Mouse (Mus musculus) ovary, postnatal 14 days (tissue): Measurements from ENCODE around the gene Nynrin.

Experiments
- DNase-seq: peaks from one replicate; pipeline ENCODE4 v3.0.0; 2022; ENCODE audit warnings: low spot score

The Nynrin gene

GRCm38 (mm10) chr14:55878316-55878940, 24.6 kb downstream of the Nynrin start:
- DNase-seq, result no peak

GRCm38 (mm10) chr14:55879623-55880022, 25.8 kb downstream of the Nynrin start:
- peak; percentile 63 for DNase-seq

GRCm38 (mm10) chr14:55880982-55881381, 27.2 kb downstream of the Nynrin start:
- DNase-seq, result no peak

GRCm38 (mm10) chr14:55882171-55882641, 28.4 kb downstream of the Nynrin start:
- no peak for DNase-seq

GRCm38 (mm10) chr14:55883149-55883661, 29.4 kb downstream of the Nynrin start:
- DNase-seq, result no peak

- DNase-seq, result no peak
Measured at GRCm38 (mm10) chr14:55883663-55884062, 29.9 kb downstream of the Nynrin start.

GRCm38 (mm10) chr14:55884166-55884565, 30.4 kb downstream of the Nynrin start, which contains the start of gene Cbln3:
Cbln3 (minus strand) TSS chr14:55884392.
- peak; percentile 62 for DNase-seq

- DNase-seq, result peak; percentile 89
Measured at GRCm38 (mm10) chr14:55884713-55885113, 30.9 kb downstream of the Nynrin start, which contains the start of gene Khnyn. Khnyn (plus strand) TSS chr14:55884947.

- DNase-seq, result peak; percentile 38
Measured at GRCm38 (mm10) chr14:55885114-55885790, 31.4 kb downstream of the Nynrin start.

- DNase-seq, result peak; percentile 43
Measured at GRCm38 (mm10) chr14:55885791-55886271, 32.0 kb downstream of the Nynrin start.

- DNase-seq, result no peak
Measured at GRCm38 (mm10) chr14:55886571-55887382, 33.0 kb downstream of the Nynrin start.

GRCm38 (mm10) chr14:55897671-55898070, 43.9 kb downstream of the Nynrin start:
- DNase-seq, result no peak

GRCm38 (mm10) chr14:55898947-55899346, 45.1 kb downstream of the Nynrin start:
- no peak for DNase-seq

- DNase-seq, result peak; percentile 79
Measured at GRCm38 (mm10) chr14:55899701-55900413, 46.0 kb downstream of the Nynrin start, which contains the start of gene Sdr39u1. Sdr39u1 (minus strand) TSS chr14:55900293.

- no peak for DNase-seq
Measured at GRCm38 (mm10) chr14:55900414-55900755, 46.6 kb downstream of the Nynrin start.

- no peak for DNase-seq
Measured at GRCm38 (mm10) chr14:55905518-55905917, 51.7 kb downstream of the Nynrin start.

- DNase-seq, result no peak
Measured at GRCm38 (mm10) chr14:55913406-55913805, 59.6 kb downstream of the Nynrin start.

GRCm38 (mm10) chr14:55918240-55919082, 64.7 kb downstream of the Nynrin start:
- peak; percentile 67 for DNase-seq

- DNase-seq, result no peak
Measured at GRCm38 (mm10) chr14:55922475-55923232, 68.8 kb downstream of the Nynrin start.
